Mouse (Mus musculus) bone marrow, adult 2 months (tissue): ENCODE results near the gene Sec61g. TPM values are rescaled to one million over a fixed set of nuclear protein-coding genes. Genes with fewer than 3 reads are reported as not detected.

Experiments used
- H3K27ac ChIP-seq: fragments of 200-500 bp; 2 replicates; pipeline ENCODE4 v1.5.1; 2012; ENCODE audit warnings: low read depth, mild to moderate bottlenecking, control low read depth, inconsistent platforms, low read length; ENCODE audit not compliant: control insufficient read depth, poor library complexity, insufficient read depth
- H3K4me1 ChIP-seq: fragments of 200-500 bp; 2 replicates; pipeline ENCODE4 v1.6.1; 2011; ENCODE audit warnings: low read length; ENCODE audit not compliant: control insufficient read depth, insufficient read depth
- H3K4me3 ChIP-seq: fragments of 200-500 bp; replicated peaks from 2 replicates; pipeline ENCODE3; 2011; ENCODE audit warnings: mild to moderate bottlenecking, low read depth, low read length, control low read depth; ENCODE audit not compliant: control insufficient read depth
- CTCF ChIP-seq: fragments of 200-500 bp; IDR thresholded peaks from 2 replicates; pipeline ENCODE4 v1.5.1; 2011; ENCODE audit warnings: low read length, control low read depth; ENCODE audit not compliant: control insufficient read depth, insufficient read depth
- POLR2A ChIP-seq: fragments of 200-500 bp; IDR thresholded peaks from 2 replicates; pipeline ENCODE4 v1.6.1; 2011; ENCODE audit warnings: low read depth, mild to moderate bottlenecking, control low read depth, low read length, borderline replicate concordance; ENCODE audit not compliant: control insufficient read depth
- WGBS: fragments of 180-500 bp; shearing (Covaris S2); methylation state at CpG from one replicate; pipeline ENCODE4 v1.1.7; 2018; 5-methylcytosine and 5-hydroxymethylcytosine counted together
- polyA plus RNA-seq: library from polyadenylated mRNA; stranded (reverse); fragments of >200 nt; gene quantifications from 2 replicates; pipeline ENCODE4 v1.2.4, GENCODE M21; 2011; ENCODE audit warnings: low replicate concordance; ENCODE audit not compliant: missing spikeins, insufficient read depth, insufficient read length

Sec61g gene
- polyA plus RNA-seq, 1 experiment: 44.4 TPM

DNA sequence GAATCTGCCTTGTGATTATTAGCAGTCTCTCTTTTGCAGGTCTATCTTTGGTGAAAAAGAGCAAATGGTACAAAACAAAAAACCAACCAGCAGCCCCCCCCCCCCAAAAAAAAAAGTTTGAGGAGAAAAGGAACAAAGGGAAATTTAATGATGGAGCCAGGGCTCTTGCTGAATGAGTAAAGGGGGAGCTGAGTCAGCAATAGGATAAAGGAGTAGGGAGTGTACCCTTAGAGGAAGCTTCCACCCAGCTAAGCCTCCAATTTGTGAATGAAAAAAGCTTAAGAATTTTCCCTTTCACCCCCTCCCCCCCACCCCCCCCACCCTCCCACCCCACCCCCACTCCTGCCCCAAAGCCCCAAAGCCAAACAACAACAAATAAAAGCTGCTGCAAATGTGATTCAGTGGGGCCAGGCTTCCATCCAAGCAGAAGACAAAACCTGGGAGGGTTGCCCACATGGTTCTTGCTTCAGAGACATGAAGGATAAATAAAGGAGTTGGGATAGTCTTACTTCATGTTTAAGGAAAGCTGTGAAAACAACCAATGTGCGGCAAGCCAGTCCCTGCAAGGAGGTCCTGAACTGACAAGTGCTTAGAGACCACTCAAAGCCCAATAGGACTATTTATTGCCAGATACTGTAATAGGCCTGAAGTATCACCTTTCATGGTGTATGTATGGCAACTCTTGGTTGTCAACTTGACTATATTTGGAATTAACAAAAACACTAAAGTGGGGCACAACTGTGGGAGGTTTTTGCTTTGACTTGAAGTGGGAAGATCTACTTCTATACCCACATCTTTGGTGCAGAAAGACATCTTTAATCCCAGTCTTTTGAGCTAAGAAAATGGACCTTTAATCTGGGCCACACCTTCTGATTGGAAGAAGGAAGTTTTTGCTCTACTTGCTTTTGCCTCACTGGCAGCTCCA lies 9.3 kb downstream of the Sec61g start:
- WGBS: 88% methylated on average over 1 of the region's 1 CpGs
- no peak overlapping the region for H3K4me3 ChIP-seq
- no peak overlapping the region for H3K27ac ChIP-seq
- TF ChIP-seq POLR2A (no peak), CTCF (no peak)
- no peaks in the 10 kb centered on the region for H3K4me1 ChIP-seq

Other genes starting within 250 kb of the Sec61g start
- 1.4 and 1.6 TPM in 2 replicates for gene Egfr, start 243.7 kb upstream of the Sec61g start, polyA plus RNA-seq